Mouse (Mus musculus) testis, adult 2 months (tissue): ENCODE measurements at regions not wholly inside any gene's neighbourhood (a gene's known extent, or its start where the extent isn't known, plus 50 kb on each side); places are given as distances from the start of the nearest gene placed in this dataset.

Experiments
- CTCF ChIP-seq: fragments of 200-500 bp; IDR thresholded peaks from 2 replicates; pipeline ENCODE4 v1.5.1; 2012; ENCODE audit warnings: low read depth, mild to moderate bottlenecking, inconsistent platforms, low read length, moderate library complexity; ENCODE audit not compliant: control insufficient read depth, insufficient read depth, insufficient replicate concordance
- POLR2A ChIP-seq: fragments of 200-500 bp; IDR thresholded peaks from 2 replicates; pipeline ENCODE4 v1.6.1; 2012; ENCODE audit warnings: low read depth, mild to moderate bottlenecking, inconsistent platforms, low read length, moderate library complexity; ENCODE audit not compliant: control insufficient read depth

DNA sequence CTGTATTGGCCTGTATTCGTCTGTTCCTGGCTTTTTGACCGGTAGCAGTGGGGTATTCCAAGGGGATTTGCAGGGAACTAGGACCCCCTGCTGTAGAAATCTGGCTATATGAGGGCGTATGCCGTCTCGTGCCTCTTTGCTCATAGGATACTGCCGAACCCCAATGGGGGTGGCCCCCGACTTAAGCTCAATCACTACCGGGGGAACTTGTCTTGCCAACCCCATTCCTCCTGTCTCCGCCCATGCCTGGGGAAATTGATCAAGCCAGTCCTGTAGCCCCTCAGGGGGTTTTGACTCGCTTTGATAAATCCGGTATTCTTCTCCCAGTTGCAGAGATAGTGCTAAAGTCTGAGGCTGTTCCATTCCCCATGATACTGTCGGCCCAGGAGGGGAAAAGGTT, 277.2 kb downstream of the Gm21863 start:
- TF ChIP-seq CTCF (no peak), POLR2A (no peak)
